Comparison of ENCODE assay signal across 17 mouse cellular contexts in genomic region chr4:22186422-22186821, GRCm38 (mm10).
A peak's percentile ranks its signal among the peaks of the same experiment; 100 is the strongest.
DNase-seq lines count a peak whose midpoint lies in the region; ATAC-seq lines count a peak whose summit lies in the region.
"Had no signal": no experiment of that assay in that cellular context is flagged by ENCODE, and none has a peak within 500 bp of the region (broad histone marks: within the 10 kb centered on the region; RNA-seq: fewer than 3 reads in every experiment).

No protein-coding gene starts in this region.

- no peaks in the 10 kb centered on the region for H3K4me1 ChIP-seq in midbrain, embryonic 11.5 days (ENCODE audit: control insufficient read depth, insufficient read depth, low read length)
- peaks cover 2% of the 10 kb centered on the region; the same call in 1 of the 2 replicates for H3K4me1 ChIP-seq in midbrain, embryonic 16.5 days (ENCODE audit: control insufficient read depth, insufficient read depth, low read length)
- H3K4me1 ChIP-seq in hindbrain, embryonic 14.5 days (replicated peaks; ENCODE audit: control insufficient read depth, insufficient read depth, low read length): 0 out of 2 replicates have a peak, but pooled peaks cover 3% of the 10 kb centered on the region
- H3K4me1 ChIP-seq in neural tube, embryonic 14.5 days (ENCODE audit: control insufficient read depth, insufficient read depth, low read length): no peaks in the 10 kb centered on the region
- H3K4me1 ChIP-seq: embryonic facial prominence, embryonic 10.5 days had no signal

- H3K36me3 ChIP-seq in midbrain, embryonic 11.5 days (ENCODE audit: control insufficient read depth, insufficient read depth, low read length): no peaks in the 10 kb centered on the region
- no peaks in the 10 kb centered on the region for H3K36me3 ChIP-seq in midbrain, embryonic 16.5 days (ENCODE audit: control insufficient read depth, insufficient read depth, low read length)
- H3K36me3 ChIP-seq in hindbrain, embryonic 14.5 days (replicated peaks; ENCODE audit: control insufficient read depth, insufficient read depth): no peaks in the 10 kb centered on the region
- H3K36me3 ChIP-seq in neural tube, embryonic 14.5 days (ENCODE audit: control insufficient read depth, insufficient read depth, low read length): no peaks in the 10 kb centered on the region
- H3K36me3 ChIP-seq: embryonic facial prominence, embryonic 10.5 days; G1E had no signal

- peak; percentile 82 for ATAC-seq in midbrain, embryonic 11.5 days (ENCODE audit: low FRiP score)
- ATAC-seq in midbrain, embryonic 16.5 days: no peak
- ATAC-seq in hindbrain, embryonic 14.5 days (ENCODE audit: low FRiP score): peak; percentile 59; the same call in 1 of the 2 replicates
- ATAC-seq in neural tube, embryonic 14.5 days (ENCODE audit: low read depth): peak; percentile 46; the same call in 1 of the 2 replicates
- ATAC-seq: forebrain, embryonic 13.5 days; inflammation-experienced regulatory T-cells, adult 6 months had no signal

- H3K4me2 ChIP-seq in midbrain, embryonic 11.5 days: no peak overlapping the region
- no peak overlapping the region for H3K4me2 ChIP-seq in midbrain, embryonic 16.5 days (ENCODE audit: low read length)
- H3K4me2 ChIP-seq in hindbrain, embryonic 14.5 days (replicated peaks): no peak overlapping the region
- H3K4me2 ChIP-seq in neural tube, embryonic 14.5 days (ENCODE audit: low read depth, low read length): no peak overlapping the region
- H3K4me2 ChIP-seq: forebrain, embryonic 13.5 days had no signal

- DNase-seq in midbrain, embryonic 11.5 days (ENCODE audit: low spot score, missing footprints): no peak
- peak; percentile 44 for DNase-seq in embryo, embryonic 10.5 days (ENCODE audit: low spot score)
- no peak for DNase-seq in hindbrain, embryonic 14.5 days (ENCODE audit: low spot score)
- DNase-seq in natural killer cell, adult 2 months (ENCODE audit: low spot score in 2 of 2): no peak
- DNase-seq in right cerebral cortex, adult 18-20 months: no peak
- DNase-seq: adrenal gland, postnatal 36 days; gastrocnemius, postnatal 36 days; kidney, adult 9 months; lung, postnatal 10 days; thymus, adult 18-20 months had no signal

- H3K4me3 ChIP-seq in midbrain, embryonic 11.5 days (ENCODE audit: low read depth, low read length): no peak overlapping the region
- no peak overlapping the region for H3K4me3 ChIP-seq in midbrain, embryonic 16.5 days (ENCODE audit: low read depth, low read length)
- H3K4me3 ChIP-seq in hindbrain, embryonic 14.5 days (replicated peaks; ENCODE audit: low read length): no peak overlapping the region
- H3K4me3 ChIP-seq in neural tube, embryonic 14.5 days (ENCODE audit: low read depth, low read length): no peak overlapping the region
- H3K4me3 ChIP-seq: embryonic facial prominence, embryonic 10.5 days; forebrain, embryonic 13.5 days; layer of hippocampus, adult 2 months had no signal

- no peak overlapping the region for H3K9ac ChIP-seq in midbrain, embryonic 11.5 days (ENCODE audit: low read length)
- H3K9ac ChIP-seq in midbrain, embryonic 16.5 days (ENCODE audit: low read depth, low read length): no peak overlapping the region
- no peak overlapping the region for H3K9ac ChIP-seq in hindbrain, embryonic 14.5 days
- no peak overlapping the region for H3K9ac ChIP-seq in neural tube, embryonic 14.5 days (replicated peaks; ENCODE audit: low read depth, low read length)
- H3K9ac ChIP-seq: forebrain, embryonic 13.5 days had no signal

- WGBS in midbrain, embryonic 11.5 days: 78% methylated on average over 1 of the region's 1 CpGs
- WGBS in midbrain, embryonic 16.5 days: 62% methylated on average over 1 of the region's 1 CpGs
- WGBS in hindbrain, embryonic 14.5 days: 12% methylated on average over 1 of the region's 1 CpGs
- 44% methylated on average over 1 of the region's 1 CpGs for WGBS in neural tube, embryonic 14.5 days

- no peak overlapping the region for H3K27ac ChIP-seq in midbrain, embryonic 11.5 days (ENCODE audit: low read depth, low read length)
- no peak overlapping the region for H3K27ac ChIP-seq in midbrain, embryonic 16.5 days (ENCODE audit: low read length)
- no peak overlapping the region for H3K27ac ChIP-seq in hindbrain, embryonic 14.5 days
- H3K27ac ChIP-seq in neural tube, embryonic 14.5 days (ENCODE audit: low read depth, low read length): no peak overlapping the region
- H3K27ac ChIP-seq: embryonic facial prominence, embryonic 10.5 days; forebrain, embryonic 13.5 days; layer of hippocampus, adult 2 months had no signal

- no peaks in the 10 kb centered on the region for H3K9me3 ChIP-seq in midbrain, embryonic 11.5 days (ENCODE audit: control insufficient read depth, low read length)
- H3K9me3 ChIP-seq in midbrain, embryonic 16.5 days (replicated peaks; ENCODE audit: control insufficient read depth, low read length, poor library complexity, severe bottlenecking): no peaks in the 10 kb centered on the region
- H3K9me3 ChIP-seq in hindbrain, embryonic 14.5 days (ENCODE audit: control insufficient read depth, low read length): no peaks in the 10 kb centered on the region
- no peaks in the 10 kb centered on the region for H3K9me3 ChIP-seq in neural tube, embryonic 14.5 days (ENCODE audit: control insufficient read depth, low read length)
- H3K9me3 ChIP-seq: embryonic facial prominence, embryonic 10.5 days; forebrain, embryonic 13.5 days; G1E had no signal

- no peaks in the 10 kb centered on the region for H3K27me3 ChIP-seq in midbrain, embryonic 11.5 days (ENCODE audit: control insufficient read depth, insufficient read depth, low read length)
- H3K27me3 ChIP-seq in midbrain, embryonic 16.5 days (ENCODE audit: control insufficient read depth, insufficient read depth, low read depth, low read length): no peaks in the 10 kb centered on the region
- no peaks in the 10 kb centered on the region for H3K27me3 ChIP-seq in hindbrain, embryonic 14.5 days (ENCODE audit: control insufficient read depth, insufficient read depth, low read length)
- no peaks in the 10 kb centered on the region for H3K27me3 ChIP-seq in neural tube, embryonic 14.5 days (ENCODE audit: control insufficient read depth, insufficient read depth, low read length)
- H3K27me3 ChIP-seq: forebrain, embryonic 13.5 days had no signal
